Mouse (Mus musculus) frontal cortex, postnatal 14 days (tissue): ENCODE measurements at regions not wholly inside any gene's neighbourhood (a gene's known extent, or its start where the extent isn't known, plus 50 kb on each side); places are given as distances from the start of the nearest gene placed in this dataset.
A peak's percentile ranks its signal among the peaks of the same experiment; 100 is the strongest.

ENCODE experiments used
- DNase-seq, 2 experiments: peaks; one replicate each; pipeline ENCODE4 v3.0.0; 2022; ENCODE audit warnings: low spot score in 2 of 2

GRCm38 (mm10) chr15:45453797-45454196 lies 5319.6 kb downstream of the 9330182O14Rik start:
- peak; percentile 20 to 38 for DNase-seq

GRCm38 (mm10) chr15:45470425-45470824 lies 5336.3 kb downstream of the 9330182O14Rik start:
- DNase-seq: no peak

GRCm38 (mm10) chr15:45473191-45473590 lies 5339.0 kb downstream of the 9330182O14Rik start:
- no peak for DNase-seq

- DNase-seq: no peak
Observed at GRCm38 (mm10) chr15:45510271-45510670, 5376.1 kb downstream of the 9330182O14Rik start.
